Mouse (Mus musculus) testis, adult 2 months (tissue): ENCODE results near the gene Cdyl2. TPM values are rescaled to one million over a fixed set of nuclear protein-coding genes. Genes with fewer than 3 reads are reported as not detected.

ENCODE experiments used
- H3K27ac ChIP-seq: fragments of 200-500 bp; 2 replicates; pipeline ENCODE4 v1.5.1; 2012; ENCODE audit warnings: low read depth, low read length; ENCODE audit not compliant: control insufficient read depth, insufficient read depth
- H3K27me3 ChIP-seq: fragments of 200-500 bp; 2 replicates; pipeline ENCODE4 v1.6.1; 2012; ENCODE audit warnings: mild to moderate bottlenecking, low read length, moderate library complexity; ENCODE audit not compliant: control insufficient read depth, insufficient read depth
- H3K36me3 ChIP-seq: fragments of 200-500 bp; 2 replicates; pipeline ENCODE4 v1.6.1; 2012; ENCODE audit warnings: mild to moderate bottlenecking, low read length; ENCODE audit not compliant: control insufficient read depth, insufficient read depth
- H3K4me1 ChIP-seq: fragments of 200-500 bp; 2 replicates; pipeline ENCODE4 v1.6.1; 2012; ENCODE audit warnings: low read length; ENCODE audit not compliant: control insufficient read depth, insufficient read depth
- H3K4me3 ChIP-seq: fragments of 200-500 bp; 2 replicates; pipeline ENCODE4 v1.5.1; 2012; ENCODE audit warnings: low read depth, mild to moderate bottlenecking, low read length, moderate library complexity, mixed read lengths; ENCODE audit not compliant: control insufficient read depth
- CTCF ChIP-seq: fragments of 200-500 bp; IDR thresholded peaks from 2 replicates; pipeline ENCODE4 v1.5.1; 2012; ENCODE audit warnings: low read depth, mild to moderate bottlenecking, inconsistent platforms, low read length, moderate library complexity; ENCODE audit not compliant: control insufficient read depth, insufficient read depth, insufficient replicate concordance
- POLR2A ChIP-seq: fragments of 200-500 bp; IDR thresholded peaks from 2 replicates; pipeline ENCODE4 v1.6.1; 2012; ENCODE audit warnings: low read depth, mild to moderate bottlenecking, inconsistent platforms, low read length, moderate library complexity; ENCODE audit not compliant: control insufficient read depth
- polyA plus RNA-seq: library from polyadenylated mRNA; depleted of rRNA; stranded (reverse); fragments of >200 nt; gene quantifications from 2 replicates; pipeline ENCODE4 v1.2.3, GENCODE M21; 2012

The Cdyl2 gene
- polyA plus RNA-seq, 1 experiment, result 11.9 TPM

DNA sequence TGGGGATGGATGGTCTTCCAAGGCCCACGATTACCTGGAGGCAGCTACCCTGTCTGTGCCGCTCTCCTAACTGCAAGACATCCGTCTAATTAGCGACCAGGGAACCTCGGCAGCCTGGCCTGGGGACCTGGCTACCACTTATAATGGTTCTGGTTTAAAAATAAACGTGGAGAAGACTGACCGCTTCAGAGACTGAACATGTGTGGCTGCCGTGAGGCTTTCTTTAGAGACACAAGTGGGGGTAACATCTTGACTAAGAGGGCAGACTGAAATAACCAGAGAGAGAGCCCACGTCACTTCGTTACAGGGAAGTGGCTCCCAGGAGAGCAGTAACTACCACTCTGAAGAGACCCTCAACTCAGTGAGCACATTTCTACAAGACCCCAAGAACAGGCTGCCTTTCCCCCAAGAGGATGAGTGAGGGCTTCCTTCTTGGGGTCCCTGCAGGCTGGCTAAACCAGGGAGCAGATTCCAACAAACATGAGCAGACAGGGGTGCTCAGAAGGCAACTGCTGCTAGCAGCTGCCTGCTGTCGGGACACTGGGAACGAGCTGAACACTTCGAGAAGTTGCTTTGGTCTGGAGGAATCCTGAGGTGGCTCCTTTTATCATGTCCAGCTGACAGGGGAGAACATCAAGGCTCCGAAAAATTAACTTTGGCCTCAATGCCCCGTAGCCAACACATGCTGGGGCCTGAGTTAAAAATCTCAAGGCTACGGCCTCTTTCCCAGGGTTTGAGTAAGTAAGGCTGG is 82.6 kb downstream of the Cdyl2 start:
- Histone ChIP-seq H3K36me3 (no peaks in the 10 kb centered on the region), H3K4me1 (no peaks in the 10 kb centered on the region), H3K27ac (no peak overlapping the region), H3K4me3 (no peak overlapping the region), H3K27me3 (no peaks in the 10 kb centered on the region)
- no peak for TF ChIP-seq CTCF
- TF ChIP-seq POLR2A, result no peak

DNA sequence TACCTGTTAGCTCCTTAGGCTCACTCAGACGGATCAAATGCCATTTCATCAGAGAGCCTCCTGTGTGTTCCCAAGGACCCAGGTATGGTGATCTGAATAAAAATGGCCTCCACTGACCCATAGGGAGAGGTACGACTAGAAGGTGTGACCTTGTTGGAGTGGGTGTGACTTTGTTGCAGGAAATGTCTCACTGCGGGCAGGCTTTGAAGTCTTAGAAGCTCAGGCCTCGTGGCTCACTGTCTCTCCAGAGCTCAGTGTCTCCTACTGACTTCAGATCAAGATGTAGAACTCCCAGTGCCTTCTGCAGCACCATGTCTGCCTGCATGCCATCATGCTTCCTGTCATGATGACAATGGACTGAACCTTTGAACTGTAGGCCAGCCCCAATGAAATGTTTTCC is 87.4 kb downstream of the Cdyl2 start:
- no peaks in the 10 kb centered on the region for H3K27me3 ChIP-seq

GRCm38 (mm10) chr8:116640925-116641324 is 91.9 kb downstream of the Cdyl2 start:
- Histone ChIP-seq H3K27me3 (no peaks in the 10 kb centered on the region), H3K27ac (no peak overlapping the region), H3K4me3 (no peak overlapping the region), H3K4me1 (no peaks in the 10 kb centered on the region), H3K36me3 (no peaks in the 10 kb centered on the region)
- TF ChIP-seq POLR2A (no peak), CTCF (no peak)

More for the DNA sequence above, 87.4 kb downstream of the Cdyl2 start:
- H3K27ac ChIP-seq, result no peak overlapping the region
- no peak for TF ChIP-seq CTCF
- TF ChIP-seq POLR2A, result no peak
- H3K4me3 ChIP-seq, result no peak overlapping the region
- no peaks in the 10 kb centered on the region for H3K36me3 ChIP-seq
- H3K4me1 ChIP-seq, result no peaks in the 10 kb centered on the region

DNA sequence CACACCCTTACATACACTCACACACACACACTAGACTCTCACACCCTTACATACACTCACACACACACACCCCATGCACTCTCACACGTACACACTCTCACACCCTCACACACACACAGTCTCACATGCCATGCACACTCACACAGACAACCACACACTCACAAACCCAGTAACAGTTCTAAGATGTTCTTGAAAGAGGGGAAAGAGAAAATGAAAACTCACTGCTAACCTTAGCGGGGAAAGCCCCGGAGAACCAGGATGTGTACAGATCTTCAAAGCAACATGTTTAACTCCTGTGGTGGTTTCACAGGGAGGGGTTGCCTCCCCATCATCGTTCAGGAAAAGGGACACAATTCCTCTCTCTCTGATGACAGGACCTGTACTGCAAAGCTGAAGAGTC is 94.8 kb downstream of the Cdyl2 start:
- H3K27me3 ChIP-seq, result no peaks in the 10 kb centered on the region
- no peak overlapping the region for H3K27ac ChIP-seq
- TF ChIP-seq CTCF, result no peak
- no peak for TF ChIP-seq POLR2A
- H3K4me3 ChIP-seq, result no peak overlapping the region
- H3K4me1 ChIP-seq, result peaks cover 3% of the 10 kb centered on the region
- no peaks in the 10 kb centered on the region for H3K36me3 ChIP-seq

DNA sequence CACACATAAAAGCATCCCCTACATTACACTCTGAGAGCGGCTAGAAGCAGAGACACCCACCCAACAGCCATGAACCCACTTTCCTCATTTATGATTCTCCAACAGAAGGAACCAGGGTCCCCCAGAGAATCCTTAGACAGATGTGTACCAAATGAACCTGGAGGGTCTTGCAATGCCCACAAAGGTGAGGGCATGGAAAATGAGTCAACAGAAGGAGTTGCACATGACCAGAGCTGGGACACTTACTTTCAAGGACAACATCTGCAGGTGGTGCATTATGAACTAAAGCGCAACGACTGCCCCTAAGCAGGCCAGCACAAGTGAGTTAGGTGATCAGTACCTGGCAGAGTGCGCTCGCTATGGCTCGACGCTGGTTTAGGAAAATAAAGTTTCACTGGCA is 95.6 kb downstream of the Cdyl2 start:
- H3K4me1 ChIP-seq, result peaks cover 7% of the 10 kb centered on the region
- H3K36me3 ChIP-seq, result no peaks in the 10 kb centered on the region
- H3K4me3 ChIP-seq, result no peak overlapping the region
- no peaks in the 10 kb centered on the region for H3K27me3 ChIP-seq
- TF ChIP-seq POLR2A (no peak), CTCF (no peak)
- no peak overlapping the region for H3K27ac ChIP-seq

GRCm38 (mm10) chr8:116636396-116636795 is 96.4 kb downstream of the Cdyl2 start:
- no peaks in the 10 kb centered on the region for H3K27me3 ChIP-seq
- TF ChIP-seq CTCF, result no peak
- no peak for TF ChIP-seq POLR2A
- peaks cover 12% of the 10 kb centered on the region for H3K4me1 ChIP-seq
- H3K27ac ChIP-seq, result no peak overlapping the region
- no peaks in the 10 kb centered on the region for H3K36me3 ChIP-seq
- no peak overlapping the region for H3K4me3 ChIP-seq

DNA sequence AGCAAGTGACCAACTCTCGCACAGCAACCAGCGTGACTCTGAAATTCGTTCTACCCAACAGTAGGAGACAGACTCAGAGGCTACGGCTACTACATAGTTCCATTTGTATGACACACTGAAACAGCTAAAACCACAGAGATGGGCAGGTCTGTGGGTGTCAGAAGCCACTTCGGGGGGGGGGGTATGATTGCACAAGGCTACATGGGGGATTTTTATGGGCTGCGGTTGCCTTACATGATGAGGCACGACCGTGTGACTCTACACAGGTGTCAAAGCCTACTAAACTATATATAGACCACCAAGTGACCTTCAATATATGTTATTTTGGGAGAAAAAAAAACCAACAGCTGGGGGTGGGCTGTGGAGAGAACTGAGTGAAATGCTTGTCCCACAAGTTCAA is 96.8 kb downstream of the Cdyl2 start:
- no peaks in the 10 kb centered on the region for H3K27me3 ChIP-seq
- H3K4me1 ChIP-seq, result peaks cover 12% of the 10 kb centered on the region
- no peak overlapping the region for H3K4me3 ChIP-seq
- H3K27ac ChIP-seq, result no peak overlapping the region
- no peaks in the 10 kb centered on the region for H3K36me3 ChIP-seq
- no peak for TF ChIP-seq POLR2A
- no peak for TF ChIP-seq CTCF
